Mouse (Mus musculus) v-Abl transformed pro-B cells (cell line): ENCODE results near the gene Pafah2.

Source experiments
- in situ Hi-C, 2 experiments: fragments of 400-800 bp; cut with MboI; formaldehyde crosslinking; loops; one replicate each; pipeline ENCODE4 v1.15.1; 2025; ENCODE audit not compliant: unreplicated experiment in 2 of 2

Pafah2 gene

GRCm38 (mm10) chr4:134455310-134455709, 59.2 kb downstream of the Pafah2 start:
- in situ Hi-C loops: no loop called here

DNA sequence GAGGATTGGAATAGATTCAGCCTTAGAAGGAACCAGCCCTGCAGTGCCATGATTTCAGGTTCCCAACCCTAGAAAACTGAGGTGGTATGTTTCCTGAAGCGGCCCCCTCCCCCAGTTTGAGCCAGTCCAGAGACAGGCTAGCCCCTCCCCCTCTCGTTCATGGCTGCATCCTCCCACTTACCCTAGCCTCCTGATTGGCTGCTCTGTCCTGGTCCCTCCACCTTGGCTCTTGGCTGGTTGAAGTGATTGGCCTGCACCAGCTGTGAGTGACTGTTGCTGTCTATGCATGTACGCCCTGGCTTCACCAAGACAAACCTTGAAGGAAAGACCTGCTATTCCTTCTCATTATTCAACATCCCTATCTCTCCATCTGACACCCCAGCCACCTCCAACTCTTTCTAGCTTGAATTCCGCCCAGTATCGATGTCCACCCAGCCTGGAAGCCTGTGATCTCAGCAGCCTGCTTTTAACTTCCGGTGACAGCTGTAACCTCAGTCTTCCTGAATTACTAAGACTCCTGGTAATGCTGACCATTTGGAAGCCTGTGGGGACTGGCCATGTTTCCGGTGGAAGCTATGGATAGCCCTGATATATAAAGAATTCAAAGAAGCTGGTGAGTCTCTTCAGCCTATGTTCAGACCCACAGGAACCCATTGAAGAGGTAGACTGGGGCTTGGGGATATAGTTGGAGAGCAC, 61.2 kb downstream of the Pafah2 start:
- in situ Hi-C loops: no loop called here

GRCm38 (mm10) chr4:134458856-134459255, 62.7 kb downstream of the Pafah2 start:
- in situ Hi-C loops: no loop called here

GRCm38 (mm10) chr4:134460277-134460676, 64.2 kb downstream of the Pafah2 start:
- in situ Hi-C loops: no loop called here

DNA sequence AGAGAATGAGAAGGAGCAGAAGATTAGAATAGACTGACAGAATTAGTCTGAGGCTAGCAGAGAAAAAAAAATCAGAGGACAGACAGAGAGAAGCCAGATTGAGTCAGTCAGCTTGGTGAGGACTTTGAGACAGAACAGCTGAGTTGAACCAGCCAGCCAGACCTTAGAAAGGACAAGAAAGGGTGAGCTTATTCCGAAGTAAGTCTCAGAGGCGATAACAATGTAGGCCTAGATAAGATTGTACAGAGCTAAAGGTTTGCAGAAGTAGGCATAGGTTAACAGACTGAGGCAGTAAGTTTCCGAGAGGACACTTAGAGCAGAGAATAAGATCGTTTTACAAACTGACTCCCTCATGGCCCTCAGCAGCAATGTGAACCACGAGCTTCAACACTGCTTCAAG, 65.1 kb downstream of the Pafah2 start:
- in situ Hi-C loops: no loop called here

DNA sequence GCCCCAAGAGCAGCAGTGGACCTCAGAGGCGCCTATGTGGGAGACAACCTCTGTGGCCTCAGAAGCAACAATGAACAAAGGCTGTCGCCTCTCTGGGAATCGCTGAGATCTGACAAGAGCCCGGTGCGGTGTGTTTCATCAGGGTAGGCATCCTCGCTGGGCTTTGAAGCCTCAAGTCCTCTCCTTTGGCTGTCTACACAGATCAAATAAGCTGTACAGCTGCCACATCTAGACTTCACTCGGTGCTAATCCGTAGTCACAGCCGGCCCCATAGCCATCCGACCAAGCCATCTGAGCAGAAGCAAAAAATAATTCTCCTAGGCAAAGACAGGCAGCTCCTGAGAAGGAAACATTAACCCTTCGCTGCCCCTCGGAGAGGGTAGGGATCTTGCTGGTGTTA, 69.7 kb downstream of the Pafah2 start:
- in situ Hi-C loops: no loop called here

- in situ Hi-C loops: no loop called here
These were observed 70.5 kb downstream of the Pafah2 start for GRCm38 (mm10) chr4:134466381-134467262.

- in situ Hi-C loops: no loop called here
These were observed 71.5 kb downstream of the Pafah2 start for GRCm38 (mm10) chr4:134467435-134468214.

DNA sequence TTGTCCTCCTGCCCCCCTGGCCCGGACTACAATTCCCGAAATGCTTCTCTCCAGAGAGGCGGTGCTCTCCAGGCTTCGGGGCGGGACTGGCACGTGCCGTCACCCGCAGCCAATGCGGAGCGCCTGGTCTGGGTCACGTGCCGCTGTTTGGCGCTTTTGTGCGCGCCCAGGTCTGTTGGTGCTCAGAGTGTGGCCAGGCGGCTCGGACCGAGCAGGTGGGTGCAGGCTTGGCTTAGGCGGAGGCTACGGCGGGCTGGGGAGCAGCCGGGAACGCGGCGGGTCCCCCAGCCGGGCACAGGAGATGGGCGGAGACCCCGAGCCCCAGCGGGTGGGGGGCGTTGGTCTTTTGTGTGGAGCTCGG, 72.1 kb downstream of the Pafah2 start, which contains the start of gene Stmn1:
Gene Stmn1 (plus strand): TSS at position 106 of the 361 bp plus-strand sequence.
- in situ Hi-C loops: no loop called here

DNA sequence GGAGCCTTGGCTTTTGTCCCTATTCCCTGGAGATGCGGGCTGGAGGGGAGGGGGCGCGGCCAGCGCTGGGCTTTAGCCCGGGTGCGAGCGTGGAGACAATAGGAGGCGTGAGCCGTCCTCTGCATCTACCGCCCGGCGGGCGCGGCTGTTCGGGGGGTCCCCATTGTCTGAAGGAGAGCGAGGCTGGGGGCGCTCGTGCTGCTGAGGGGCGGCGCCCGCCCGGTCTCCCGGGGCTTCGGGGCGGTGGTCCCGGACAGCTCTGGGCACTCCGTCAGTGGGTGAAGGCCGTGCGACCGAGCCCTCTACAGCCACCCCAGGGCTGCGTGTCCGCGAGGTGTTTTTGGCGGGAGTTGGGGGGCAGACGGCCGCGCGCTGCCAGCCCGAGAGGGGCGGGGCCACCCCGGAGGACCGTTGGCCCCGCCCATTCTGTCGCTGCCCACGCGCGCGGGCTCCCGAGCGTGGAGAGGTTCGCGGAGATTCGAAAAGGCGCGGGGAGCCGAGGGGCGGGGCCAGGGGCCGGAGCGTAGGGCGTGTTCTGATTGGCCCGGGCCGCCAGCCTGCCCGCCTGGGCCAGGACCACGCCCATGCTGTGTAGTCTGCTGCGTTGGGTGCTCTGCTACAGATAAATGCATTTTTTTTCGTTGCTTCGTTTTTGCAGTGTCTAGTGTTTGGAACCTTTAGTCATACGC, 72.6 kb downstream of the Pafah2 start:
- in situ Hi-C loops: no loop called here

GRCm38 (mm10) chr4:134469341-134469796, 73.2 kb downstream of the Pafah2 start:
- in situ Hi-C loops: no loop called here

- in situ Hi-C loops: no loop called here
These were observed 73.9 kb downstream of the Pafah2 start for GRCm38 (mm10) chr4:134469985-134470384.

- in situ Hi-C loops: no loop called here
These were observed 75.3 kb downstream of the Pafah2 start for GRCm38 (mm10) chr4:134471469-134471868.

DNA sequence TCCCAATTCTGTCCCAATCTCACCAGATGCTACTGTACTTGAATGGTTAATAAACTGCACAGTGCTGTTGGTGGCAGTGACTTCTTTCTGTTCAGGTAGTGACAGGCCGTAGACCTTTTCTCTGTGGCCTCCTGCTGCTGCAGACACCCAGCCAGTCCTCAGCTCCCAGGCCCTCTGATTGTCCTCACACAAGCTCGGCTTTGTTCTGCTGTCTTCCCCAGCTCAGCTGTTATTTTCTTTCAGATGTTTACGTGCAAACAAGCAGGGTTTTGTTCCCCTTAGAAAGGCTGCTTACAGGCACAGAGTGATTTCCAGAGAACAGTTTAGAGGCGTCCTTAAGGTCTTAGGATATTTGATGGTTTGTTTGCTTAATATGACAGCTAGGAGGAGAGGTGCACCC, 77.6 kb downstream of the Pafah2 start:
- in situ Hi-C loops: no loop called here

GRCm38 (mm10) chr4:134474240-134474639, 78.1 kb downstream of the Pafah2 start:
- in situ Hi-C loops: no loop called here

GRCm38 (mm10) chr4:134476899-134477298, 80.8 kb downstream of the Pafah2 start:
- in situ Hi-C loops: loop anchor here (5.0 kb wide), 2 partner anchors 80 to 85 kb away; partner anchors contain the start of gene Pafah2 (in 1 of the 2)
